Mouse (Mus musculus): Measurements from ENCODE around the gene Ptch1.

GRCm38 (mm10) chr13:63551552-63552290 is 21.7 kb downstream of the Ptch1 start:
- TF ChIP-seq CHD2 (IDR thresholded peaks at IDR 0.05; ENCODE audit: low read depth, low read length) (no peak), ZC3H11A (IDR thresholded peaks at IDR 0.05; ENCODE audit: borderline replicate concordance, low read depth, low read length) (no peak), ZNF384 (IDR thresholded peaks at IDR 0.05; ENCODE audit: low read depth, low read length) (no peak), MAFK (IDR thresholded peaks at IDR 0.05; ENCODE audit: insufficient read depth, low read depth, low read length) (no peak), HCFC1 (IDR thresholded peaks at IDR 0.05; ENCODE audit: borderline replicate concordance, insufficient read depth, low read length) (no peak)
